Mouse (Mus musculus): Measurements from ENCODE around the gene Syt14. TPM values are rescaled to one million over a fixed set of nuclear protein-coding genes. Genes with fewer than 3 reads are reported as not detected.

The Syt14 gene
- polyA plus RNA-seq, 1 experiment = 10.3 TPM

- no peak for DNase-seq (ENCODE audit: low read depth)
- TF ChIP-seq POLR2A (IDR thresholded peaks at IDR 0.05; ENCODE audit: borderline replicate concordance, extremely low read depth, insufficient read depth, insufficient read length, poor library complexity, severe bottlenecking) (no peak), CTCF (IDR thresholded peaks at IDR 0.05; ENCODE audit: borderline replicate concordance, extremely low read depth, insufficient read depth, insufficient read length) (no peak)
Observed at GRCm38 (mm10) chr1:192849616-192850015, 186.0 kb downstream of the Syt14 start.

GRCm38 (mm10) chr1:192847254-192847653 lies 188.3 kb downstream of the Syt14 start:
- no peak for DNase-seq (ENCODE audit: low read depth)

More at GRCm38 (mm10) chr1:192847254-192847653, 188.3 kb downstream of the Syt14 start:
- TF ChIP-seq POLR2A (IDR thresholded peaks at IDR 0.05; ENCODE audit: borderline replicate concordance, extremely low read depth, insufficient read depth, insufficient read length, poor library complexity, severe bottlenecking) = no peak

Other genes with a start within 250 kb of the Syt14 start
- 32.5 and 38.7 TPM in 2 replicates for gene Sertad4, start 180.0 kb downstream of the Syt14 start, polyA plus RNA-seq (2012; rRNA removed)
- gene Diexf, start 94.5 kb upstream of the Syt14 start, polyA plus RNA-seq (2012; rRNA removed) = 30.2 and 37.0 TPM in 2 replicates
- 1.1 and 1.2 TPM in 2 replicates for gene Irf6, start 117.3 kb upstream of the Syt14 start, polyA plus RNA-seq (2012; rRNA removed)
- gene A130010J15Rik, start 132.3 kb upstream of the Syt14 start, polyA plus RNA-seq (2012; rRNA removed) = 7.6 and 7.9 TPM in 2 replicates
- gene Traf3ip3, start 165.9 kb upstream of the Syt14 start, polyA plus RNA-seq (2012; rRNA removed) = 0.82 and 0.96 TPM in 2 replicates
- gene Lamb3, start 171.9 kb upstream of the Syt14 start, polyA plus RNA-seq (2012; rRNA removed) = 0.67 and 0.79 TPM in 2 replicates
- 0.09 and 0.37 TPM in 2 replicates for gene Hsd11b1, start 228.3 kb upstream of the Syt14 start, polyA plus RNA-seq (2012; rRNA removed)
- gene G0s2, start 237.4 kb upstream of the Syt14 start, polyA plus RNA-seq (2012; rRNA removed) = 7.3 and 9.8 TPM in 2 replicates

Data from brain, embryonic 14.5 days (tissue).